Mouse (Mus musculus) liver, embryonic 14.5 days (tissue): ENCODE results near the gene Egfl6.

Experiments used
- CTCF ChIP-seq: IDR thresholded peaks from 2 replicates; pipeline ENCODE4 v1.5.1; 2016; ENCODE audit warnings: antibody characterized with exemption, low read depth, control low read depth
- EP300 ChIP-seq: IDR thresholded peaks from 2 replicates; pipeline ENCODE4 v1.6.1; 2016; ENCODE audit warnings: antibody characterized with exemption, low read depth

DNA sequence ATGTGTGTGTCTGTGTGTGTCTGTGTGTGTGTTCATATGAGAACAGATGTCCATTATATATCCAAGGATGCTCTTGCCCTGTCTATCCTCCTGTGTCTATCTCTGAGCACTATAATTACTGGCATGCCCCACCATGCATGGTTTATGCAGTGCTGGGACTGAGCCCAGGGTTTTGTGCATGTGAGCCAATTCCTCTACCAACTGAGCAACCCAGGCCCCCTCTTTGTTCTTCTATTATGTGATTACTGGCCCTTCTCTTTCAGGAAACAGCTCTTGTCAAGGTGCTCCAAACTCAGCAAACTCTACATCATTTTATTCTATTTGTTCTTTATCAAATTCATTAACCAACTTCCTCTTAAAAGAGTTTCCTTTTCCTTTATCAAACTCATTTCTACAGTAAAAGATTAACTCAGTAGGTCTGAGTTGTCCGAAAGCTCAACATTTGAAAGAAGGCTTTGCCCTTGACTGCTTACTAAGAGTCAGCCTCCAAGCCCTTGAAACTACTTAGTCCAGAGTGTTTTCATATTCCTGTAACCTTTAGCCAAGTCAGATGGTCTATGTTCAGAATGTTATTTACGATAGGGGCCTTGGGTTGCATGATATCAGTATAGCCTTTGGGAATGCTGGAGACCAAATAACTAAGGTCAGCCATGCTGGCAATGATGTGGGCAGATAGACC lies 59.7 kb downstream of the Egfl6 start:
- TF ChIP-seq CTCF (no peak), EP300 (no peak)
